Mouse (Mus musculus) olfactory bulb, adult 2 months (tissue): ENCODE data around the gene Lsm4. TPM values are rescaled to one million over a fixed set of nuclear protein-coding genes. Genes with fewer than 3 reads are reported as not detected.

ENCODE experiments used
- H3K27ac ChIP-seq: fragments of 200-500 bp; 2 replicates; pipeline ENCODE4 v1.5.1; 2012; ENCODE audit warnings: low read depth, low read length; ENCODE audit not compliant: insufficient read depth
- H3K4me1 ChIP-seq: fragments of 200-500 bp; 2 replicates; pipeline ENCODE4 v1.6.1; 2012; ENCODE audit warnings: low read length; ENCODE audit not compliant: control insufficient read depth, insufficient read depth
- H3K4me3 ChIP-seq: fragments of 200-500 bp; 2 replicates; pipeline ENCODE4 v1.5.1; 2012; ENCODE audit warnings: mild to moderate bottlenecking, low read depth, low read length, moderate library complexity; ENCODE audit not compliant: insufficient read depth
- CTCF ChIP-seq: fragments of 200-500 bp; IDR thresholded peaks from 2 replicates; pipeline ENCODE4 v1.5.1; 2012; ENCODE audit warnings: low read depth, mild to moderate bottlenecking, low read length, moderate library complexity; ENCODE audit not compliant: insufficient read depth
- POLR2A ChIP-seq: fragments of 200-500 bp; IDR thresholded peaks from 2 replicates; pipeline ENCODE4 v1.6.1; 2012; ENCODE audit warnings: mild to moderate bottlenecking, low read depth, low read length, moderate library complexity; ENCODE audit not compliant: insufficient read depth
- WGBS: fragments of 180-500 bp; shearing (Covaris S2); methylation state at CpG from one replicate; pipeline ENCODE4 v1.1.7; 2018; 5-methylcytosine and 5-hydroxymethylcytosine counted together
- polyA plus RNA-seq: library from polyadenylated mRNA; stranded (reverse); fragments of >200 nt; gene quantifications from 2 replicates; pipeline ENCODE4 v1.2.4, GENCODE M21; 2012; ENCODE audit warnings: low replicate concordance; ENCODE audit not compliant: missing spikeins, insufficient read depth, insufficient read length

The Lsm4 gene
- polyA plus RNA-seq, 1 experiment, result not detected

DNA sequence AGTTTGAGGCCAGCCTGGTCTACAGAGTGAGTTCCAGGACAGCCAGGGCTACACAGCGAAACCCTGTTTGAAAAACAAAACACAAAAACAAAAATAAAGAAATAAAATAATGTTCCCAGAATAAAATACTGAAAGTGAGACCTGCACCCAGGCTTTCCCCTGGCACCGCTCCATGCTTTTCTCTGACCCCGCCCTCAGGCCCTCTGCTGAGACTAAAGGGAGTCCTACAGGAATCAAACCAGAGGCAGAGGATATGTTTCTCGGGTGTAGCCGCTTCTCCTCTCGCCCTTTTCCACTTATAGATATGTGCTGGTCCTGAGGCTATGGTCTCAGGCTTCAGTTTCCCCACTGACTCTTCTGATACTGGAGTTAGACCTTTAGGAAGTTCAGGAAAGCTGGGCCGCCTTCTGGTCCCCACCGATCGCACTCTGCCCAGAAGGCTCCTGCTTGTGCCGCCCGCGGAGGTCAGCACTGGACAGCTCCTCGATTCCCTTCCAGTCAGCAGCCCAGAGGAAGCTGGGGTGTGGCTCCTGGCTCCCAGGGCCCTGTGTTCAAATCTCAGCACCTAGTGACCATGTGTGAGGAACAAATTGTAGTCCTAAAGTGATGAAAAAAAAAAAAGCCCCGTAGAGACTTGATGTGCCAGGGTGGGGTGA, 52.9 kb downstream of the Lsm4 start:
- no peak overlapping the region for H3K4me3 ChIP-seq
- no peak overlapping the region for H3K27ac ChIP-seq
- TF ChIP-seq POLR2A (no peak), CTCF (no peak)
- 52% methylated on average over 14 of the region's 14 CpGs for WGBS
- H3K4me1 ChIP-seq, result peaks cover 8% of the 10 kb centered on the region; the same call in 1 of the 2 replicates

DNA sequence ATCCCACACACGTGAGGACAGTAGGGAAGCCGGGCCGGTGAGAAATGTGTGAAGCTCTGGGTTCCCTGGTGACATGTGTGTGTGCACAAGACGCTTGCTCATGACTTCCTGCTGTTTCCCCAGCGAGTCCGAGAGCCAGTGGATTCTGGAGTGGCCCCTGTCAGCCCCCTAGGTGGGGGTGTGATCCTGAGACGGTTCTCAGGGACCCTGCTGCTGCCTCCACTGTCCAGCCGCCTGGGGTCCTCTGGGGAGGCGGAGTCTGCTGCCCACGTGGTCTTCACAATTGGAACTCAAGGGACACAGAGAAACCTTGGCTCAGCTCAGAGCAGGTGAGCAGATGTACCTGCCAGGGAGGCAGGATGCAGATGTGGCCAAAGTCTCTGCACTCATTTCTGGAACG, 53.7 kb downstream of the Lsm4 start:
- H3K4me1 ChIP-seq, result peaks cover 8% of the 10 kb centered on the region; the same call in 1 of the 2 replicates

More for the DNA sequence above, 53.7 kb downstream of the Lsm4 start:
- 51% methylated on average over 11 of the region's 11 CpGs for WGBS
- Histone ChIP-seq H3K27ac (no peak overlapping the region), H3K4me3 (no peak overlapping the region)
- TF ChIP-seq POLR2A (no peak), CTCF (no peak)

Other genes with a start within 250 kb of the Lsm4 start
- gene Crtc1, start 233.7 kb upstream of the Lsm4 start, polyA plus RNA-seq, result not detected in 2 replicates
- gene Klhl26, start 196.3 kb upstream of the Lsm4 start, polyA plus RNA-seq, result not detected in 2 replicates
- gene Tmem59l, start 185.9 kb upstream of the Lsm4 start, polyA plus RNA-seq, result not detected in 2 replicates
- gene Crlf1, start 180.1 kb upstream of the Lsm4 start, polyA plus RNA-seq, result not detected in 2 replicates
- not detected in 2 replicates for gene Rex1bd, start 166.5 kb upstream of the Lsm4 start, polyA plus RNA-seq
- gene Uba52, start 162.4 kb upstream of the Lsm4 start, polyA plus RNA-seq, result 789 TPM in 1 of 2 replicates, not detected in the other
- not detected in 2 replicates for gene Fkbp8, start 145.5 kb upstream of the Lsm4 start, polyA plus RNA-seq
- gene Kxd1, start 145.3 kb upstream of the Lsm4 start, polyA plus RNA-seq, result not detected in 2 replicates
- not detected in 2 replicates for gene Ell, start 133.8 kb upstream of the Lsm4 start, polyA plus RNA-seq
- gene Isyna1, start 78.9 kb upstream of the Lsm4 start, polyA plus RNA-seq, result not detected in 2 replicates
- not detected in 2 replicates for gene Ssbp4, start 64.4 kb upstream of the Lsm4 start, polyA plus RNA-seq
- not detected in 2 replicates for gene Lrrc25, start 57.1 kb upstream of the Lsm4 start, polyA plus RNA-seq
- not detected in 2 replicates for gene Gdf15, start 40.8 kb upstream of the Lsm4 start, polyA plus RNA-seq
- gene Pgpep1, start 12.9 kb upstream of the Lsm4 start, polyA plus RNA-seq, result not detected in 2 replicates
- not detected in 2 replicates for gene Jund, start 25.7 kb downstream of the Lsm4 start, polyA plus RNA-seq
- gene Iqcn, start 30.2 kb downstream of the Lsm4 start, polyA plus RNA-seq, result not detected in 2 replicates
- gene Gm3336, start 45.3 kb downstream of the Lsm4 start, polyA plus RNA-seq, result not detected in 2 replicates
- gene Pde4c, start 50.5 kb downstream of the Lsm4 start, polyA plus RNA-seq, result not detected in 2 replicates
- gene Rab3a, start 81.4 kb downstream of the Lsm4 start, polyA plus RNA-seq, result 431 and 581 TPM in 2 replicates
- gene Mpv17l2, start 87.7 kb downstream of the Lsm4 start, polyA plus RNA-seq, result not detected in 2 replicates
- gene Pik3r2, start 103.5 kb downstream of the Lsm4 start, polyA plus RNA-seq, result not detected in 2 replicates
- gene Mast3, start 131.8 kb downstream of the Lsm4 start, polyA plus RNA-seq, result 57.2 TPM in 1 of 2 replicates, not detected in the other
- not detected in 2 replicates for gene Il12rb1, start 135.2 kb downstream of the Lsm4 start, polyA plus RNA-seq
- not detected in 2 replicates for gene Arrdc2, start 166.5 kb downstream of the Lsm4 start, polyA plus RNA-seq
- gene Kcnn1, start 190.0 kb downstream of the Lsm4 start, polyA plus RNA-seq, result not detected in 2 replicates
- not detected in 2 replicates for gene Ccdc124, start 200.7 kb downstream of the Lsm4 start, polyA plus RNA-seq
- gene Slc5a5, start 219.5 kb downstream of the Lsm4 start, polyA plus RNA-seq, result not detected in 2 replicates
- 776 and 1,161 TPM in 2 replicates for gene Rpl18a, start 224.2 kb downstream of the Lsm4 start, polyA plus RNA-seq
- not detected in 2 replicates for gene Map1s, start 232.7 kb downstream of the Lsm4 start, polyA plus RNA-seq